Mouse (Mus musculus) naive thymus-derived CD4-positive, alpha-beta T cell, adult 2 months (primary cell): ENCODE measurements at regions not wholly inside any gene's neighbourhood (a gene's known extent, or its start where the extent isn't known, plus 50 kb on each side); places are given as distances from the start of the nearest gene placed in this dataset.

Source experiments
- DNase-seq: peaks from one replicate; pipeline ENCODE4 v3.0.0-alpha.2; 2011; ENCODE audit warnings: low read depth

DNA sequence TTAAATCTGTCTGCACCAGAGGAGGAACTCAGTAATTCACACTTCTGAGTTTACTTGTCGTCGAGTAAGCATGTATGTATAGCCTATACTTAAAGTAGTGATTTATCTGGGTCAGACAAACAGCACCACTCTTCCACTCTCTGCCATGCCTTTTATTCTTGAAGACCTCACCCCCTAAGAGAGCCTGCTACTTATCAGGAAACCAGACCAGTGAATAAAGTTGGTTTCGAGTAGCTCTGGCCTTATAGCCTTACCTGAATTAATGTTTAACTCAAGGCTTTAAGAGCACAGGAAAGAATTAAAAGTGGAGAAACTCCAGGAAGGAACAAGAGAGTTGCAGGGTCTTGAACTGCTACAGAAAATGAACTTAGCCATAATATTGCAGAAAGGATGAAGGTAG, 398.1 kb downstream of the Lmo4 start:
- DNase-seq: no peak

DNA sequence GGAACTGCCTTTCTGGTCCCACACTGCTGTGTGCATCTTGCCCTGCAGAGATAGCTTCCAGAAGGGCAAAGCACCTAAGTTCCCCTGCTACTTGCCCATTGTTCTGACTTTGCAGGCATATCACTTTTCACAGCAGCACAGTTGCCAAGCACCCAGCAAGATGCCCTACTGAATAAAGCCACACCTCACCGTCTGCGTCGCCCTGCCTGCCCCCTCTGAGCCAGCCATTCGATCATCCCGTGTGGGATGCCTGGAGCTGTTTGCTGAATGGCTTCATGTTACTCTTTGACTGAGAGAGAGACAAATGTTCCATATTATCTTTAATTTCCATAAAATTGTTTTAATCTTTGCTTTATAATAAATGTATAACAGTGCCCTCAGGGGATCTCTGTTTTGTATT, 407.2 kb downstream of the Lmo4 start:
- DNase-seq: no peak

GRCm38 (mm10) chr3:143790905-143791304, 414.1 kb downstream of the Lmo4 start:
- no peak for DNase-seq

- DNase-seq: no peak
Measured at GRCm38 (mm10) chr3:143789932-143790570, 415.0 kb downstream of the Lmo4 start.

DNA sequence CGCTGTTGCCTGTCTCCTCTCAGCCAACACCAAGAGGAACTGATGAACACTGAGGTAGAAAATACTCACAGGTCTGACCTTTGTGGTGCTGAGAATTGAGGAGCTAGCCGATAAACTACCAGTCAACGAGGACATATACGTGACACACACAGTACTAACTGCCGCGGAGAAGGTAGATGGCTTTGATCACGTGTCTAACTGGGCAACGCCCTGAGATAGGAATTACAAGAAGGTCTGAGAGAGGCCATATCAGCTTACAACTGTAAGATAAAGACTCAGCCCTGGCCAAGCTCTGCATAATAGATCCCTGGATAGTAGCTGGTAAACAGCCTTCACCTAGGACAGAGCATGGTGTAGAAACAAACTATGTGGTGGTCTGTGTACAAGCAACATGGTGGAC, 418.1 kb downstream of the Lmo4 start:
- no peak for DNase-seq

DNA sequence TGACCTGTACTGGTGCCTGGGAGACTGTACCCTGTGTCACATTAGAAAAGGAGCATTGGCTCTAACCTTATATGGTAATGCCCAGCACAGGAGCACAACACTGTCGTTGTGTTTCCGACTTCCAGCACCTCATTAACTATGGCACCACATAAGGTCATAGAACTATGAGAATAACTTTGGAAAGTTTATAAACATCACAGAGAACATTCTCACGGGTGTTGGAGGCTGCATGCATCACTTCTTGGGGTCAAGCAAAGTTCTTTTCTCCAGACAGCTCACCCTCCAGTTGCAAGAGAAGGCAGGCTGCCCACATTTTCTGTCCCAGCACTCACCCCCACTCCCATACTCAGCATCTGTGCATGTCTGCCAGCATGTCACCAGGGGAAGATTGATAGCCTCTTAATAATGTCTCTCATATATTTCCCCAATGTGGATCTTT, 420.6 kb downstream of the Lmo4 start:
- no peak for DNase-seq

- DNase-seq: no peak
Measured at GRCm38 (mm10) chr3:143778161-143778560, 426.9 kb downstream of the Lmo4 start.

GRCm38 (mm10) chr3:143759337-143759736, 445.7 kb downstream of the Lmo4 start:
- no peak for DNase-seq

DNA sequence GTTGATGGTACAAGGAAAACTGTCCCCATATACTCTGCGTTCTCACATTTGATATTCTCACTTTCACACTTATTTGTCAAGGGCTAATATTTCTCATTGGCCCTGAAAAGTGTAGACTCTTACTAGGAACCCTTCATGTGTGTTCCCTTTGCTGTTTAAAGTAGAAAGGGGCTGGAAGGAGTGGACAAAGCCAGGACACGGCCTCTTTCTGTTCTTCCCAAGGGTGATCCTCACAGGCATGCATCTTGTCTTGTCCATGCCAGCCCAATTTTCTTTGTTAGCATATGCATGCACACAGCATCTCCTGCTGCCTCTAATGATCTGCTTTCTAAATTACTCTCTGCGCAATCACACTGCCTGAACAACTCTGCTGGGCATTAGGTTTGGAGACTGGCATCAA, 451.8 kb downstream of the Lmo4 start:
- DNase-seq: no peak

GRCm38 (mm10) chr3:143752660-143753059, 452.4 kb downstream of the Lmo4 start:
- no peak for DNase-seq

GRCm38 (mm10) chr3:143750128-143750527, 454.9 kb downstream of the Lmo4 start:
- no peak for DNase-seq

- DNase-seq: no peak
Measured at GRCm38 (mm10) chr3:143743649-143744048, 461.4 kb downstream of the Lmo4 start.

DNA sequence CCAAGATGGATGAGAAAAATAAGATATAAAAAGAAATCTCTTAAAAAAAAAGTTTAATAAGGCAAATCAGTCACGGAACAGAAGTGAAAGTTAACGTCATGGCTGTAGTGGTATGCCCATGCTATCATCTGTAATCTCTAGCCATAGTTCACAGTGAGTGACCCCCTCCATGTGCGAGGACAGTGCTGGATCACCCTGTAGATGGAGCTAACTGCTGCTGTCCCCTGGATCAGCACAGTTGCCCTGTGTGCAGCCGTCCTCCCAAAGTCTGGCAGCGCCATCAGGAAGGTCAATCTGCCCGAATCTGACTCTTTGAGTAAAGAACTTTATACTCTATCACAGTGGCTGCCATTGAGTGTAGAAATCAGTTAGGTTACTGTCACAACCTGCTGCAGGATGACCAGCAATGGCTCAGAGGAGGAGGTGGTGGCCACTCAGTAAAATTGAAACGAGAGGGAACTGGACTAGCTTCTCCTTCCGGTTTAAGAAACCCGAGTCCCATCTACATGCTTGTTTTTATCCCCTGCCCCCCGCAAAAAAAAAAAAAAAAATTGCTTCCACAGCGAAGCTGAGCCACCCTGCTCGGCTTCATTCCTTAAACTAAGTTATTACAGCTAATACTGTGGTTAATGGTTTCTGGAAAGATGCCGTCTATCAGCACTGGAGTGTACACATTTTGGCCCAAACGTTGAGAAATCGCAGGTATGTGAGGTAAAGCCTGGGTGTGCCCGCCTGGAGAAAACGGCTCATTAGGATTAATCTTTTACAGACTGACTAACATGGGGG, 462.0 kb downstream of the Lmo4 start:
- no peak for DNase-seq

GRCm38 (mm10) chr3:143738676-143739075, 466.3 kb downstream of the Lmo4 start:
- no peak for DNase-seq

DNA sequence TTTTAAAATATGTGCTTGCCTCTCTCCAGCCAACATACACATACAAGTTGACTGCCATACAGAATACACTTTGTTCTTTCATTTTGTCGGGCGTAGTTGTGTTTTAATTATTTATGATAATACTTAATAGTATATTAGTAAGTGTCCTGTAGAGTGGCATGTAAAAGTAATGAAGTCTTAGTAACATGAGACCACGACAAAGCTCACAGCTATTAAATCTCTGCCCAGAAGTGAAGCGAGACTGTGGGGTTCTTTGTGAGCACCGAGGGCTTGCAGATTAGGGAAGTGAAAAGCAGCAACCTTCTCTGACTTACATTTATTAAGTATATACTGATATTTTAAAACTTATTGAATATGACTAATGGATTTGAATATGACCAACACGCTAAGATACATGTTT, 467.2 kb downstream of the Lmo4 start:
- DNase-seq: no peak

DNA sequence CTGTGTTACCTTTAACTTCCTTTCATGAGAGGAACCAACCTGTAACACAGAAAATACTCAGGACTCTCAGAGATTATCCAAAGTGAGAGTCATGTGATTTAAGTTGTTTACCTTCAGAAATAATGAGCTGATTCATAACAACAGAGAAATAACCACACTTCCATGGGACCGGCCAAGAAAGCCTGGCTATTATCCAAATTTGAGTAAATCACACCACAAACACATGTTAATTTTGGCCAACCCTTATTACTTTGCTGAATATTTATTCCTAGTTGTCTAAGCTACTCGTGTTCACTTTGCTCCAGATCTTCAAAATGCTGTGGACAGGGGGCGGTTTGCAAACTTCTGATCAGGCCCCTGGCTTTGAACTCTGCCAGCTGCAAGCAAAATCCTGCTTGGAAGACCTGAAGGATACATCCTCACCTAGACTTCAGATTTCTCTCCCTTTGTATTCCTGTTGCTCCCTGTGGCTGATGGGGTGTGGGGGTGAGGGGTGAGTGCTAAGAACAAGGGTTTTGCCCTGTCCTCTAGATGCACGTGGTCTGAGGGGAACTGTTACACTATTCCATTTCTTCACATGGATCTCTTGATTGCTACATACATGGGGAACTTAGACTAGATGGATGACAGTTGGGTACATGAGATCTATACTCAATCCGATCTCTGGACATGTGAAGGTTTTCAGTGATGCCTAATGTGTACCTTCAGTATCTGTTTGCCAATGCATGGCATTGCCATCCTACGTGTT, 468.2 kb downstream of the Lmo4 start:
- DNase-seq: no peak

- no peak for DNase-seq
Measured at GRCm38 (mm10) chr3:143734791-143735190, 470.2 kb downstream of the Lmo4 start.

- DNase-seq: no peak
Measured at GRCm38 (mm10) chr3:143732966-143733725, 471.9 kb downstream of the Lmo4 start.

DNA sequence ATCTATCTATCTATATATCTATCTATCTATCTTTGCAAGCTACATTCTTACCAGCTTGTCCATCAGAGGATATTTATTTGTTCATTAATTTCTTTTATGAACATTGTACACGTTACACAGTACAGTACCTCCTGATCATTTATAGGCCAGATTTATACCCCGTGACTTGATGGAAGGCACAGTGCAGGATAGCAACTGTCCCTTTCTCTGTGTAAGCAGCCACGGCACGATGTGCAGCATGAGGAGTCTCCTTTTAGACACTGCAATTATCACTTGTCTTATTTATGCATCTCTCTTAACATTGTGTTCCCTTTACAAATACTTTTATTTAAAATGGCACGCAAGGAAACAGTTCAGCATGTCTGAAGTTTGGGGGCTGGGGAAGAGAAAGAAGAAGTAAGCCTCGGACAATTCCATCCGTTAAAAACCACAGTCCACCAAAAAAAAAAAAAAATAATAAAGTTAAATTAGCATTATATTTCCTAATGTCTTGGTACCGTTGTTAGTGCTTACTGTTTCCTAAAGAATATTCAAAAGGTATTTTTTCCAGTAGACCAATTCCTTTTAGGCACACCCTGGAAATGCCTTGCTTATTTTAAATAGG, 475.4 kb downstream of the Lmo4 start:
- no peak for DNase-seq

GRCm38 (mm10) chr3:143722571-143722970, 482.4 kb downstream of the Lmo4 start:
- DNase-seq: no peak

DNA sequence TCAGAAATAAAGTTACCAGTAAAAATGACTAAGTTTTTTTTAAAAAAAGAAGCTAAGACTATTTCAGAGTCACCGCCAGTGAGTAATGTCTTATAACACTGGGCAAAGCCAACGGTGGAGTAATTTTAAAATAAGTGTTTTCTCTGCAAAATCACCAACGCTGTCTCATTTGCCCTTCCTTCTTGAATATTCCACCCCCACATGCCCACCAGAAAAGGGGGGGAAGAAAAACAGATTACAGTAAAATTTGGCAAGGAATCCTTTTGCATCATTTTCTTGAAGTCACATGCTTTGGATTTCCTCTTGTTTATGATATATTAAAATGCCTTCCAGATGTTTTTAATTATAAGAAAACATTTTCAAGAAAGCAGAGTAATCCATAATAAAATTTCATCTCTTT, 482.9 kb downstream of the Lmo4 start:
- DNase-seq: no peak

GRCm38 (mm10) chr3:143713183-143713582, 491.8 kb downstream of the Lmo4 start:
- no peak for DNase-seq
